Mouse (Mus musculus) cerebellum, adult 2 months (tissue): ENCODE data around the gene Zbed6. TPM values are rescaled to one million over a fixed set of nuclear protein-coding genes. Genes with fewer than 3 reads are reported as not detected.

ENCODE experiments used
- DNase-seq, 2 experiments: peaks; one replicate each; pipeline ENCODE4 v3.0.0; 2021
- H3K27ac ChIP-seq: fragments of 200-500 bp; 2 replicates; pipeline ENCODE4 v1.5.1; 2012; ENCODE audit warnings: low read length, control low read depth, inconsistent platforms; ENCODE audit not compliant: insufficient read depth
- H3K27me3 ChIP-seq: fragments of 200-500 bp; 2 replicates; pipeline ENCODE4 v1.6.1; 2012; ENCODE audit warnings: inconsistent platforms, mild to moderate bottlenecking, low read length, moderate library complexity; ENCODE audit not compliant: control insufficient read depth, insufficient read depth
- H3K4me1 ChIP-seq: fragments of 200-500 bp; 2 replicates; pipeline ENCODE4 v1.6.1; 2011; ENCODE audit warnings: low read length; ENCODE audit not compliant: control insufficient read depth, insufficient read depth
- H3K4me3 ChIP-seq: fragments of 200-500 bp; replicated peaks from 2 replicates; pipeline ENCODE3; 2011; ENCODE audit warnings: mild to moderate bottlenecking, low read depth, low read length, control low read depth; ENCODE audit not compliant: insufficient read depth
- CTCF ChIP-seq: fragments of 200-500 bp; IDR thresholded peaks from 2 replicates; pipeline ENCODE4 v1.5.1; 2011; ENCODE audit warnings: low read depth, mild to moderate bottlenecking, control low read depth, low read length, moderate library complexity, borderline replicate concordance; ENCODE audit not compliant: insufficient read depth
- POLR2A ChIP-seq: fragments of 200-500 bp; IDR thresholded peaks from 2 replicates; pipeline ENCODE4 v1.6.1; 2011; ENCODE audit warnings: low read length, control low read depth, borderline replicate concordance; ENCODE audit not compliant: insufficient read depth
- WGBS: fragments of 180-500 bp; shearing (Covaris S2); methylation state at CpG from one replicate; pipeline ENCODE4 v1.1.7; 2018; 5-methylcytosine and 5-hydroxymethylcytosine counted together
- polyA plus RNA-seq: library from polyadenylated mRNA; depleted of rRNA; stranded (reverse); fragments of >200 nt; gene quantifications from 2 replicates; pipeline ENCODE4 v1.2.3, GENCODE M21; 2012

The Zbed6 gene
- polyA plus RNA-seq, 1 experiment = 5.5 TPM

DNA sequence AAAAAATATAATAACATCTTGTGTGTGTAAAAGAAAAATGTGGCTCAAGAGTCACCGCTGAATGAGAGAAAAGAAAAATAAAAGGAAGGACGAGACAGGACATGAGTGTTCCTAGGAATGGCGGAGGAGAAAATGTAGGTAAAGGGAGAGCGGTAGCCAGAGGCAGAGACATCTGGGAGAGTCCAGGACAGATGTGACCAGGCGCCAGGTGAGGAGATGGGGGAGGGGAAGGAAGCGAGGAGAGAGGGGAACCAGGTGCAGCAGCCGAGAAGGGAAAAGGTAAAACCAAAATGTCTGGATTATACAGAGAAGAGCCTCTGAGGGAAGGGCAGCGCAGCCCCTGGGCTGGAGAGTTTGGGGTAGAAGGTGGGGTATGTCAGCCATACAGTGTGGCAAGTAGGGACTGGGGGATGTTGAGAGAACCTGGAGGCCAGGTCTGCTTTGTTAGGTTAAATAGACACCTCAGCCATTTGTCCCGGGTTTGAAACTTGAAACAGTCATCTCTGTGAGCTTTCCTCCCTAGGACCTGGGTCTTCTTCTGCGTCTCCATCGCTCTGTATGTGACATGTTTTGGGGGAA is 32.9 kb upstream of the Zbed6 start:
- 77% methylated on average over 11 of the region's 11 CpGs for WGBS
- DNase-seq = no peak
- no peaks in the 10 kb centered on the region for H3K4me1 ChIP-seq
- H3K4me3 ChIP-seq = no peak overlapping the region
- no peaks in the 10 kb centered on the region for H3K27me3 ChIP-seq
- H3K27ac ChIP-seq = no peak overlapping the region
- TF ChIP-seq POLR2A (no peak), CTCF (no peak)

- H3K4me1 ChIP-seq = no peaks in the 10 kb centered on the region
- H3K27ac ChIP-seq = no peak overlapping the region
- TF ChIP-seq CTCF (no peak), POLR2A (no peak)
- no peak overlapping the region for H3K4me3 ChIP-seq
- 44% methylated on average over 4 of the region's 4 CpGs for WGBS
- no peaks in the 10 kb centered on the region for H3K27me3 ChIP-seq
- DNase-seq = no peak
These were observed 31.5 kb upstream of the Zbed6 start for GRCm38 (mm10) chr1:133692195-133692594.

GRCm38 (mm10) chr1:133691046-133691445 is 30.4 kb upstream of the Zbed6 start:
- H3K4me1 ChIP-seq = no peaks in the 10 kb centered on the region
- WGBS = 93% methylated on average over 6 of the region's 6 CpGs
- H3K4me3 ChIP-seq = no peak overlapping the region
- H3K27me3 ChIP-seq = no peaks in the 10 kb centered on the region
- H3K27ac ChIP-seq = no peak overlapping the region
- no peak for DNase-seq
- TF ChIP-seq POLR2A = no peak

DNA sequence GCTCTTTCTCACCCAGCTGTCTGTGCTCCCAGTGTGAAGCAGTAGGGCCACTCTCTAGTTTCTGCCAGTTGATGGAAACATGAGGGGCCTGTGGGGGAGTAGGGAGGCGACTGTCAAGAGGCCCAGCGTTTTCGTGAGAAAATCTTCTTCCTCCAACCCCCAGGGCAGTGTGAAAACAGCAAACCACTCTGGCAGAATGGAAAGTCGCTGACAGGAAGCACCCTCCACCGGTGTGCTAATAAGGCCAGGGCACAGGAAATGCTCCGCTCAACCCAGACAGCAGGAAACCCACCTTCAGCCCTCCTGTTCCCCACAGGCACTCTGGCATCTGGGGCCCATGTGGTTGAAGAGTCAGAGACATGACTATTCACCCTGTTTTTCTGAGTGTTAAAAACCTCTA is 29.2 kb upstream of the Zbed6 start, which contains the start of gene Lax1:
Gene Lax1, minus strand, starts transcription at position 212 of the 400 bp plus-strand sequence.
- no peak within 1 kb of the TSS for H3K4me3 ChIP-seq
- no peaks in the 10 kb centered on the region for H3K4me1 ChIP-seq
- H3K27me3 ChIP-seq = no peaks in the 10 kb centered on the region
- no peak for DNase-seq
- TF ChIP-seq POLR2A = no peak
- TF ChIP-seq CTCF = no peak
- H3K27ac ChIP-seq = no peak within 1 kb of the TSS
- WGBS = 46% methylated on average over 6 of the region's 6 CpGs

DNA sequence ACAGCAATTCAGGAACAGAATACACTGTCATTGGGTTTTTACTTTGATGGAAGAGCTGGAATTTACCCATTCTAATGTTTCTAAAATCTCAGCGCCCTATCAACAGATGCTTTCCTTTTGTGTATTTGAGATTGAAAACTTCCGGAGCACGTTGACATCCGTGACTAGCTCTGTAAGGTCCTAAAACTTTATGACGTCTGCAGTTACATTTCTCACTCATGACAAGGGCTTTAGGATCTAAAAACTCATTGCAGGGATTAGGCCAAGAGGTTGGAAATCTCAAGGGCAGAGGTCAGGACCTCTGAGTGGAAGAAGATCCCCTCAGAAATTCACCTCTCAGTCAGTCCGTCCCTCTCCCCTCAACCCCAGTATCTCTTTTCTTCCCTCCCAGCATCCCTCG is 27.6 kb upstream of the Zbed6 start:
- Histone ChIP-seq H3K4me1 (no peaks in the 10 kb centered on the region), H3K4me3 (no peak overlapping the region), H3K27ac (no peak overlapping the region), H3K27me3 (no peaks in the 10 kb centered on the region)
- no peak for DNase-seq
- TF ChIP-seq CTCF (no peak), POLR2A (no peak)
- 84% methylated on average over 7 of the region's 7 CpGs for WGBS

DNA sequence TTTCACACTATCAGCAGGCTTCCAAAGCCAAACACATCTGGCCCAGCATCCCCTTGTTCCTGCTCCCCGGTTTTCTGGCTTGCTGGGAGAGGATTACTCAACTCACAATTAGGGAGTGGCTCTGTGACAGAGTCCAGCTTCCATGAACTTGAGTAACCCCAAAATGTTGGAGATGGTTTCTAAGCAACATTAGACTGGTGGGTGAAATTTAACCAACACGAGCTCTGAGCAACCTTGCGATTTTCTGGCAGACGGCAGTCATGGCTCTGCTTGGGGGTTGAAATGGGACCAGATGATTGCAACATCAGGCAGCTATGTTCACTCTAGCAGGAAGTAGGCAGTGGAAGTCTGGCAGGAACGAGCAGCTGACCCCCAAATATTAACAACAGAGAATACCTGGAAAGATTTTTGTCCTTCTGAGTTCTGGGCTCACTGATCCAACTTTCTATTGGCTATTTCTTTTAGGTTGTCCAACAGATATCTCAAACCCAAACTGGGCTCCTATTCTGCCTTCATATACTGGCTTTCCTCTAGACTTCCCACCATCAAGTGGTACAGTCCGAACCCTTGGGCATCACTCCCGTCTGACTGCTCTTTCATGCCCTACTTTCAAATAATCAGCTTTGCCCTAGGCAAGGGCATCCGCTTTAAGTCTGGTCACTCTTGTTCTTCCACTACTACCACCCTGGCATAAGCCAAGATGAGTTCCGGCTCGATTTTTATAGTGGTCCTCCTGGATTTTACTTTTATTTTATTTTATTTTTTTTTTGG is 25.2 kb upstream of the Zbed6 start:
- TF ChIP-seq CTCF (no peak), POLR2A (no peak)
- 56% methylated on average over 10 of the region's 10 CpGs for WGBS
- no peak for DNase-seq
- Histone ChIP-seq H3K4me1 (no peaks in the 10 kb centered on the region), H3K27ac (no peak overlapping the region), H3K4me3 (no peak overlapping the region), H3K27me3 (no peaks in the 10 kb centered on the region)

- no peak overlapping the region for H3K4me3 ChIP-seq
- H3K27ac ChIP-seq = no peak overlapping the region
- no peaks in the 10 kb centered on the region for H3K4me1 ChIP-seq
- WGBS = 52% methylated on average over 3 of the region's 3 CpGs
- no peak for DNase-seq
- no peaks in the 10 kb centered on the region; the same call in 1 of the 2 replicates for H3K27me3 ChIP-seq
- TF ChIP-seq CTCF (no peak), POLR2A (no peak)
These were observed 11.1 kb upstream of the Zbed6 start for GRCm38 (mm10) chr1:133671801-133672200.

DNA sequence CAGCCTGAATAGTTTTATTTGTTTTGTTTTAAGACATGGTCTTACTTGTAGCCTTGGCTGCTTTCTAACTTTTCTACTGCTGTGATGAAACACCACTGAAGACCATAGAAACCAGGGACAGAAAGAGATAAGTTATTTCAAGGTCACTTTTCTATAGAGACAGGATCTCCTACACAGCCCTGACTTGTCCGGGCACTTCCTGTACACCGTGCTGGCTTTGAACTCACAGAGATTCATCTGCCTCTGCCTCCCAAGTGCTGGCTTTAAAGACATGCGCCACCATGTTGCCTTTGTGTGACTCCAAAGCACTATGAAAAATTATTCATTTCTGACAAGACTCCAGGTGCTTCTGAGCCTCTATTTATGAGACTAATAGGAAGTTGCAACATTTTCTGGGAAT is 10.6 kb upstream of the Zbed6 start:
- 85% methylated on average over 3 of the region's 3 CpGs for WGBS
- Histone ChIP-seq H3K4me1 (no peaks in the 10 kb centered on the region), H3K27me3 (no peaks in the 10 kb centered on the region; the same call in 1 of the 2 replicates), H3K4me3 (no peak overlapping the region), H3K27ac (no peak overlapping the region)
- TF ChIP-seq CTCF (no peak), POLR2A (no peak)
- no peak for DNase-seq
